Mouse (Mus musculus): ENCODE data around the gene Lman2l.

GRCm38 (mm10) chr1:36436515-36436914, 8.6 kb downstream of the Lman2l start:
- no peak for TF ChIP-seq POLR2A (IDR thresholded peaks at IDR 0.05; ENCODE audit: insufficient read depth, low read depth, low read length)
- no peak for TF ChIP-seq CTCF (IDR thresholded peaks at IDR 0.05; ENCODE audit: insufficient read depth, low read depth, low read length)
